Mouse (Mus musculus) olfactory bulb, adult 2 months (tissue): ENCODE measurements around the gene Itga3.

Source experiments
- CTCF ChIP-seq: fragments of 200-500 bp; IDR thresholded peaks from 2 replicates; pipeline ENCODE4 v1.5.1; 2012; ENCODE audit warnings: low read depth, mild to moderate bottlenecking, low read length, moderate library complexity; ENCODE audit not compliant: insufficient read depth
- POLR2A ChIP-seq: fragments of 200-500 bp; IDR thresholded peaks from 2 replicates; pipeline ENCODE4 v1.6.1; 2012; ENCODE audit warnings: mild to moderate bottlenecking, low read depth, low read length, moderate library complexity; ENCODE audit not compliant: insufficient read depth

DNA sequence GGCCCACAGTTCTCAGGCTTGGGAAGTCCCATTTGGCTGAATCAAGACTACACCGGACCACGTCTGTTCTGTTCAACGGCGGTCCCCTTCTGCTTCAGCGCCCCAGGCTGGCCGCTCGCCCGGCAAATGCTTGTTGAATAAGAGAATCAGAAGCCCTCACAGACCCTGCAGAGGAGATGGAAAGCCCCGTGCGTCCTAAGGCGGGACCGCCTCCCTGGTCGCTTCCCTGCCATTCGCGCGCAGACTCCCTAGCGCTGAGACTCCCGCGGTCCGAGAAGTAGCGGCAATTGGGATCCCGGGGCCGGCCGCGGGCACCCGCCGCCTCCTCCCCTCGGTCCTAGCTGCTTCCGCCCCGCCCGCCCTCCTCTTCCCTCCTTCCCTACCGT is 67.0 kb downstream of the Itga3 start, which contains the start of gene Samd14:
- peak; percentile 50; the same call in 1 of the 2 replicates for TF ChIP-seq POLR2A
- no peak for TF ChIP-seq CTCF
